Mouse (Mus musculus): Measurements from ENCODE around the gene Ubr4. TPM values are rescaled to one million over a fixed set of nuclear protein-coding genes. Genes with fewer than 3 reads are reported as not detected.

Ubr4 gene
- total and polyA plus RNA-seq, 3 experiments, result 90.0 to 123 (median 109) TPM

GRCm38 (mm10) chr4:139441244-139441643, 88.8 kb downstream of the Ubr4 start:
- no peaks in the 10 kb centered on the region for H3K79me2 ChIP-seq (replicated peaks; ENCODE audit: control insufficient read depth, insufficient read depth, low read length)
- no peaks in the 10 kb centered on the region for H3K36me3 ChIP-seq (ENCODE audit: control insufficient read depth, insufficient read depth, low read length)
- DNase-seq, result no peak
- no peak overlapping the region for H3K27ac ChIP-seq
- intact Hi-C loops (cut with DNase I), result no loop called here
- TF ChIP-seq CTCF (IDR thresholded peaks at IDR 0.05) (no peak), EP300 (IDR thresholded peaks at IDR 0.05; ENCODE audit: insufficient read depth, low read depth, low read length) (no peak), POLR2A (IDR thresholded peaks at IDR 0.05; ENCODE audit: insufficient read depth, low read depth, low read length) (no peak)
- no peak overlapping the region for H3K4me3 ChIP-seq
- H3K27me3 ChIP-seq (ENCODE audit: control insufficient read depth, insufficient read depth, low read length), result no peaks in the 10 kb centered on the region
- no peak overlapping the region for H3K9ac ChIP-seq (ENCODE audit: low read depth, low read length)
- H3K4me1 ChIP-seq (ENCODE audit: control insufficient read depth, insufficient read depth, low read length), result no peaks in the 10 kb centered on the region
- 72% methylated on average over 5 of the region's 5 CpGs for WGBS

- 84% methylated on average over 4 of the region's 4 CpGs for WGBS
- DNase-seq, result no peak
- intact Hi-C loops (cut with DNase I), result no loop called here
These were observed 89.4 kb downstream of the Ubr4 start for GRCm38 (mm10) chr4:139441806-139442205.

GRCm38 (mm10) chr4:139442391-139443355, 90.3 kb downstream of the Ubr4 start:
- WGBS, result 91% methylated on average over 15 of the region's 15 CpGs

More at GRCm38 (mm10) chr4:139441806-139442205, 89.4 kb downstream of the Ubr4 start:
- H3K36me3 ChIP-seq (ENCODE audit: control insufficient read depth, insufficient read depth, low read length), result no peaks in the 10 kb centered on the region
- no peaks in the 10 kb centered on the region for H3K27me3 ChIP-seq (ENCODE audit: control insufficient read depth, insufficient read depth, low read length)
- no peak overlapping the region for H3K27ac ChIP-seq
- H3K4me3 ChIP-seq, result no peak overlapping the region
- TF ChIP-seq POLR2A (IDR thresholded peaks at IDR 0.05; ENCODE audit: insufficient read depth, low read depth, low read length) (no peak), CTCF (IDR thresholded peaks at IDR 0.05) (no peak), EP300 (IDR thresholded peaks at IDR 0.05; ENCODE audit: insufficient read depth, low read depth, low read length) (no peak)
- H3K9ac ChIP-seq (ENCODE audit: low read depth, low read length), result no peak overlapping the region
- H3K79me2 ChIP-seq (replicated peaks; ENCODE audit: control insufficient read depth, insufficient read depth, low read length), result no peaks in the 10 kb centered on the region
- no peaks in the 10 kb centered on the region for H3K4me1 ChIP-seq (ENCODE audit: control insufficient read depth, insufficient read depth, low read length)

GRCm38 (mm10) chr4:139444315-139444714, 91.9 kb downstream of the Ubr4 start:
- no peaks in the 10 kb centered on the region for H3K79me2 ChIP-seq (replicated peaks; ENCODE audit: control insufficient read depth, insufficient read depth, low read length)
- no peak overlapping the region for H3K27ac ChIP-seq
- no peak for TF ChIP-seq POLR2A (IDR thresholded peaks at IDR 0.05; ENCODE audit: insufficient read depth, low read depth, low read length)
- no peak for TF ChIP-seq EP300 (IDR thresholded peaks at IDR 0.05; ENCODE audit: insufficient read depth, low read depth, low read length)
- no peak for TF ChIP-seq CTCF (IDR thresholded peaks at IDR 0.05)
- H3K36me3 ChIP-seq (ENCODE audit: control insufficient read depth, insufficient read depth, low read length), result no peaks in the 10 kb centered on the region
- H3K4me1 ChIP-seq (ENCODE audit: control insufficient read depth, insufficient read depth, low read length), result no peaks in the 10 kb centered on the region
- no peak for DNase-seq
- no peak overlapping the region for H3K4me3 ChIP-seq
- intact Hi-C loops (cut with DNase I), result no loop called here
- H3K27me3 ChIP-seq (ENCODE audit: control insufficient read depth, insufficient read depth, low read length), result no peaks in the 10 kb centered on the region
- H3K9ac ChIP-seq (ENCODE audit: low read depth, low read length), result no peak overlapping the region
- 92% methylated on average over 10 of the region's 10 CpGs for WGBS

More at GRCm38 (mm10) chr4:139442391-139443355, 90.3 kb downstream of the Ubr4 start:
- Histone ChIP-seq H3K79me2 (replicated peaks; ENCODE audit: control insufficient read depth, insufficient read depth, low read length) (no peaks in the 10 kb centered on the region), H3K27me3 (ENCODE audit: control insufficient read depth, insufficient read depth, low read length) (no peaks in the 10 kb centered on the region), H3K36me3 (ENCODE audit: control insufficient read depth, insufficient read depth, low read length) (no peaks in the 10 kb centered on the region), H3K4me1 (ENCODE audit: control insufficient read depth, insufficient read depth, low read length) (no peaks in the 10 kb centered on the region), H3K4me3 (no peak overlapping the region), H3K27ac (no peak overlapping the region), H3K9ac (ENCODE audit: low read depth, low read length) (no peak overlapping the region)
- DNase-seq, result no peak
- no peak for TF ChIP-seq EP300 (IDR thresholded peaks at IDR 0.05; ENCODE audit: insufficient read depth, low read depth, low read length)
- intact Hi-C loops (cut with DNase I), result no loop called here

- intact Hi-C loops (cut with DNase I), result no loop called here
- Histone ChIP-seq H3K4me1 (ENCODE audit: control insufficient read depth, insufficient read depth, low read length) (no peaks in the 10 kb centered on the region), H3K27me3 (ENCODE audit: control insufficient read depth, insufficient read depth, low read length) (no peaks in the 10 kb centered on the region), H3K4me3 (no peak overlapping the region), H3K79me2 (replicated peaks; ENCODE audit: control insufficient read depth, insufficient read depth, low read length) (no peaks in the 10 kb centered on the region), H3K36me3 (ENCODE audit: control insufficient read depth, insufficient read depth, low read length) (no peaks in the 10 kb centered on the region), H3K27ac (no peak overlapping the region), H3K9ac (ENCODE audit: low read depth, low read length) (no peak overlapping the region)
- TF ChIP-seq CTCF (IDR thresholded peaks at IDR 0.05) (no peak), POLR2A (IDR thresholded peaks at IDR 0.05; ENCODE audit: insufficient read depth, low read depth, low read length) (no peak), EP300 (IDR thresholded peaks at IDR 0.05; ENCODE audit: insufficient read depth, low read depth, low read length) (no peak)
- 72% methylated on average over 2 of the region's 2 CpGs for WGBS
- no peak for DNase-seq
These were observed 93.8 kb downstream of the Ubr4 start for GRCm38 (mm10) chr4:139446176-139446575.
